Mouse (Mus musculus): Measurements from ENCODE around the gene Fmo4. TPM values are rescaled to one million over a fixed set of nuclear protein-coding genes. Genes with fewer than 3 reads are reported as not detected.
A peak's percentile ranks its signal among the peaks of the same experiment; 100 is the strongest.

Fmo4 gene
- polyA plus RNA-seq (2014; fragmentation: Nextera tagmentation; extraction: Ambion mirVana): 0.33 TPM in 2 replicates

GRCm38 (mm10) chr1:162813836-162814156 lies at the start of gene Fmo4:
TSS of gene Fmo4 (minus strand) at chr1:162813972.
- no peak within 1 kb of the TSS for H3K9ac ChIP-seq (replicated peaks; ENCODE audit: low read depth, low read length)
- no peaks in the 10 kb centered on the region for H3K36me3 ChIP-seq (ENCODE audit: control insufficient read depth, insufficient read depth, low read length)
- no peaks in the 10 kb centered on the region for H3K9me3 ChIP-seq (ENCODE audit: control insufficient read depth, low read length)
- H3K27me3 ChIP-seq (ENCODE audit: control insufficient read depth, insufficient read depth, low read length): no peaks in the 10 kb centered on the region
- WGBS: 47% methylated on average over 8 of the region's 8 CpGs
- no peaks in the 10 kb centered on the region for H3K4me1 ChIP-seq (ENCODE audit: control insufficient read depth, insufficient read depth, low read length)
- no peak within 1 kb of the TSS for H3K27ac ChIP-seq (ENCODE audit: low read depth, low read length)
- H3K4me2 ChIP-seq (ENCODE audit: low read depth, low read length): no peak within 1 kb of the TSS
- peak; percentile 54; the same call in 1 of the 2 replicates for ATAC-seq (ENCODE audit: low read depth)
- no peak within 1 kb of the TSS for H3K4me3 ChIP-seq (ENCODE audit: low read depth, low read length)

GRCm38 (mm10) chr1:162862328-162862727 lies 48.6 kb upstream of the Fmo4 start:
- ATAC-seq (ENCODE audit: low read depth): no peak
- Histone ChIP-seq H3K4me3 (ENCODE audit: low read depth, low read length) (no peak overlapping the region), H3K9me3 (ENCODE audit: control insufficient read depth, low read length) (no peaks in the 10 kb centered on the region), H3K4me1 (ENCODE audit: control insufficient read depth, insufficient read depth, low read length) (no peaks in the 10 kb centered on the region), H3K27me3 (ENCODE audit: control insufficient read depth, insufficient read depth, low read length) (no peaks in the 10 kb centered on the region), H3K4me2 (ENCODE audit: low read depth, low read length) (no peak overlapping the region), H3K9ac (replicated peaks; ENCODE audit: low read depth, low read length) (no peak overlapping the region), H3K27ac (ENCODE audit: low read depth, low read length) (no peak overlapping the region), H3K36me3 (ENCODE audit: control insufficient read depth, insufficient read depth, low read length) (no peaks in the 10 kb centered on the region)
- 24% methylated on average over 1 of the region's 1 CpGs for WGBS

- 0 out of 2 replicates have a peak, but pooled peaks have one; percentile 30 for ATAC-seq (ENCODE audit: low read depth)
- no peak overlapping the region for H3K9ac ChIP-seq (replicated peaks; ENCODE audit: low read depth, low read length)
- H3K36me3 ChIP-seq (ENCODE audit: control insufficient read depth, insufficient read depth, low read length): no peaks in the 10 kb centered on the region
- H3K4me2 ChIP-seq (ENCODE audit: low read depth, low read length): no peak overlapping the region
- WGBS: 74% methylated on average over 9 of the region's 9 CpGs
- no peaks in the 10 kb centered on the region for H3K9me3 ChIP-seq (ENCODE audit: control insufficient read depth, low read length)
- no peak overlapping the region for H3K4me3 ChIP-seq (ENCODE audit: low read depth, low read length)
- no peaks in the 10 kb centered on the region for H3K4me1 ChIP-seq (ENCODE audit: control insufficient read depth, insufficient read depth, low read length)
- H3K27me3 ChIP-seq (ENCODE audit: control insufficient read depth, insufficient read depth, low read length): no peaks in the 10 kb centered on the region
- no peak overlapping the region for H3K27ac ChIP-seq (ENCODE audit: low read depth, low read length)
Observed at GRCm38 (mm10) chr1:162859996-162860605, 46.3 kb upstream of the Fmo4 start.

DNA sequence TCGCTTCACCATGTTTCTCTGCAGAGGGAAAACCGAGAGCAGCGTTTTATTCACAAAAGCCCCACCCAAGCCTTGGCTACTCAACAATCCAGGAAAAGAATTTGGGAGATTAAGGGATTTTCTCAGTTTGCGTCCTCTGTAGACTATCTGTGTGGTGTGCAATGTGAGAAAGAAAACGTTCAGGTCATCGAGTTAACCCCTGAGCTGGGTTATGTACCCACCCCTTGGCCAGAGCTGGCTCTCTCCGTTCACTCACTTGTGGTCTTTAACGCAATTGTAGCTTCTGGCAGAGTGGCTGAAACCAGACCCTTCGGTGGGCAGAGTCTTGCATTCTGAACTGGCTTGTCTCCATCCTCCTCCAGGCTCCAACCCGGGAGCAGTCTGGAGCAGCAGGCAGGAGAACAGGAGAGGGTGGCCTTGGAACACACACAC lies 45.8 kb upstream of the Fmo4 start:
- WGBS: 61% methylated on average over 10 of the region's 10 CpGs
- H3K27me3 ChIP-seq (ENCODE audit: control insufficient read depth, insufficient read depth, low read length): no peaks in the 10 kb centered on the region
- no peak overlapping the region for H3K4me3 ChIP-seq (ENCODE audit: low read depth, low read length)
- H3K9ac ChIP-seq (replicated peaks; ENCODE audit: low read depth, low read length): no peak overlapping the region
- no peaks in the 10 kb centered on the region for H3K4me1 ChIP-seq (ENCODE audit: control insufficient read depth, insufficient read depth, low read length)
- no peaks in the 10 kb centered on the region for H3K9me3 ChIP-seq (ENCODE audit: control insufficient read depth, low read length)
- ATAC-seq (ENCODE audit: low read depth): 0 out of 2 replicates have a peak, but pooled peaks have one; percentile 23
- H3K27ac ChIP-seq (ENCODE audit: low read depth, low read length): peak overlapping the region; percentile 57; the same call in 1 of the 2 replicates
- H3K4me2 ChIP-seq (ENCODE audit: low read depth, low read length): no peak overlapping the region
- no peaks in the 10 kb centered on the region for H3K36me3 ChIP-seq (ENCODE audit: control insufficient read depth, insufficient read depth, low read length)

DNA sequence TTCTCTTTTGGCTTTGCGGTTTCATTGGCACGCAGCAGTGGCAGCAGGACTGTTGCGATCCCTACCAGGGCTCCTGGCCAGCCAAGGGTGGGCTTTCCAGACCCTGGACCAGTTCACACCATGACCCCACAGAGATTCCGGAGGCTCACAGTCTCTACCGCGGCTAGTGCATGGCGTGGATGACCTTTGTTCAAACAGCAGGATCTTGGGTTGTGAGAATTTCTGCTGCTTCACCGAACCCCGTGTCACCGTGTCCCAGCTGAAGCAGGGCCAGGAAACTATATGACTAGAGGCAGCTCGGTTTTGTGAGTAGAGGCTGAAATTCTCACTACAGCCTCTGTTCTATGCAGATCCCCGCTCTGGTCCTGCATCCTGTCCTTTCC lies 45.0 kb upstream of the Fmo4 start:
- Histone ChIP-seq H3K4me2 (ENCODE audit: low read depth, low read length) (peak overlapping the region; percentile 24; the same call in 1 of the 2 replicates), H3K27ac (ENCODE audit: low read depth, low read length) (peak overlapping the region; percentile 57), H3K4me3 (ENCODE audit: low read depth, low read length) (0 out of 2 replicates have a peak overlapping the region, but pooled peaks have one; percentile 3), H3K4me1 (ENCODE audit: control insufficient read depth, insufficient read depth, low read length) (no peaks in the 10 kb centered on the region), H3K27me3 (ENCODE audit: control insufficient read depth, insufficient read depth, low read length) (no peaks in the 10 kb centered on the region), H3K9me3 (ENCODE audit: control insufficient read depth, low read length) (no peaks in the 10 kb centered on the region), H3K9ac (replicated peaks; ENCODE audit: low read depth, low read length) (no peak overlapping the region), H3K36me3 (ENCODE audit: control insufficient read depth, insufficient read depth, low read length) (no peaks in the 10 kb centered on the region)
- 53% methylated on average over 12 of the region's 12 CpGs for WGBS
- ATAC-seq (ENCODE audit: low read depth): peak; percentile 61; the same call in 1 of the 2 replicates

DNA sequence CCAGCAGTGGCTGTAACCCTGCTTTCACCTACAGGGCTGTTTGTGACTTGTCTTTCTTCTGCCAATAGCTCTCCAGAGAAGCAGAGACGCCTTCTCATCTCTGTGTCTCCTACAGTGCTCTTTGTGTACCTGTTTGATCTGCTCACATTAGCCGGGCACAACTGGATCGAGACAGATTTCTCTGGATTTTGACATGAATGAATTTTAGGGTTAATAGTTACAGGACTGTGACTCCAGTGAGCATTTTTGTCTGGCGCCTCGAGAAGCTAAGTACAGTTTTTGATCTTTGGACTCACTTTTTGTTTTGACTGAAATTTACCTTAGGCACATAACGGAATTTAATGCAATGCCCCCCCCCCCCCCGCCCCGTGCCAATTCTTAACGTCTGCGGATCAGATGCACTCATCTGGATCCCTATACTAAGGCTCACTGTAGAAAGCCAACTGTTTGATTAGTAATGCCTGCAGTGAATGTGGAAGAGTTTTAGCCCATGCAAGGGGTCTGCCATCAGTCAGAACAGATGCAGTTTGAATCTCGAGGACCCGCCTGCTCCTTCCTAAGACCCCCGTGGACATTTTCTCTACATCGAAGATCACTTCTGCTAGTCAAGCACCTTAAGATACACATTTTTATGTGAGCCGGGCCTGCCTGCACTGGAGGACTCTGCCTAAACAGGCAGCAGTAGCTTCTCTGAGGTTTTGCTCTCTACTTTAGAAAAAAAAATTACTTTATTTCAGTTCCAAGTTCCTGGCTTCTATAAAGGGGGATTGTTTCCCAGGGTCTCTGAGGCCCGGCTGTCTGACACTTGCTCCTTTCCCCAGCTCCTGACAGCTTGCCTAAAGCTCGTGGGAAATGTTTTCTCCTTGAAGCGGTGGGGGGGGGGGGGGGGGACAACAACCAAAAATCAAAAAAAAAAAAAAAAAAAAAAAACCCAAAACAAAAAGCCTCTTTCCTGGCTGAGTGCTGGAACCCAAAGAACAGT lies 44.3 kb upstream of the Fmo4 start:
- 66% methylated on average over 18 of the region's 18 CpGs for WGBS
- no peaks in the 10 kb centered on the region for H3K27me3 ChIP-seq (ENCODE audit: control insufficient read depth, insufficient read depth, low read length)
- H3K9me3 ChIP-seq (ENCODE audit: control insufficient read depth, low read length): no peaks in the 10 kb centered on the region
- peak; percentile 18; the same call in 1 of the 2 replicates for ATAC-seq (ENCODE audit: low read depth)
- peak overlapping the region; percentile 24; the same call in 1 of the 2 replicates for H3K4me2 ChIP-seq (ENCODE audit: low read depth, low read length)
- H3K27ac ChIP-seq (ENCODE audit: low read depth, low read length): peak overlapping the region; percentile 57; the same call in 1 of the 2 replicates
- no peaks in the 10 kb centered on the region for H3K36me3 ChIP-seq (ENCODE audit: control insufficient read depth, insufficient read depth, low read length)
- H3K4me3 ChIP-seq (ENCODE audit: low read depth, low read length): no peak overlapping the region
- H3K9ac ChIP-seq (replicated peaks; ENCODE audit: low read depth, low read length): no peak overlapping the region
- no peaks in the 10 kb centered on the region for H3K4me1 ChIP-seq (ENCODE audit: control insufficient read depth, insufficient read depth, low read length)

- Histone ChIP-seq H3K4me3 (ENCODE audit: low read depth, low read length) (no peak overlapping the region), H3K9ac (replicated peaks; ENCODE audit: low read depth, low read length) (no peak overlapping the region), H3K9me3 (ENCODE audit: control insufficient read depth, low read length) (no peaks in the 10 kb centered on the region), H3K36me3 (ENCODE audit: control insufficient read depth, insufficient read depth, low read length) (no peaks in the 10 kb centered on the region), H3K27ac (ENCODE audit: low read depth, low read length) (no peak overlapping the region), H3K27me3 (ENCODE audit: control insufficient read depth, insufficient read depth, low read length) (no peaks in the 10 kb centered on the region), H3K4me1 (ENCODE audit: control insufficient read depth, insufficient read depth, low read length) (no peaks in the 10 kb centered on the region), H3K4me2 (ENCODE audit: low read depth, low read length) (no peak overlapping the region)
- no peak for ATAC-seq (ENCODE audit: low read depth)
- WGBS: 87% methylated on average over 3 of the region's 3 CpGs
Observed at GRCm38 (mm10) chr1:162853812-162854482, 40.2 kb upstream of the Fmo4 start.

- H3K9ac ChIP-seq (replicated peaks; ENCODE audit: low read depth, low read length): no peak overlapping the region
- no peak overlapping the region for H3K27ac ChIP-seq (ENCODE audit: low read depth, low read length)
- H3K9me3 ChIP-seq (ENCODE audit: control insufficient read depth, low read length): no peaks in the 10 kb centered on the region
- ATAC-seq (ENCODE audit: low read depth): no peak
- H3K36me3 ChIP-seq (ENCODE audit: control insufficient read depth, insufficient read depth, low read length): no peaks in the 10 kb centered on the region
- H3K4me3 ChIP-seq (ENCODE audit: low read depth, low read length): no peak overlapping the region
- 97% methylated on average over 6 of the region's 6 CpGs for WGBS
- no peak overlapping the region for H3K4me2 ChIP-seq (ENCODE audit: low read depth, low read length)
- no peaks in the 10 kb centered on the region for H3K27me3 ChIP-seq (ENCODE audit: control insufficient read depth, insufficient read depth, low read length)
- H3K4me1 ChIP-seq (ENCODE audit: control insufficient read depth, insufficient read depth, low read length): no peaks in the 10 kb centered on the region
Observed at GRCm38 (mm10) chr1:162847554-162847953, 33.8 kb upstream of the Fmo4 start.

All from neural tube, embryonic 14.5 days (tissue).